Mouse (Mus musculus) kidney, postnatal 0 days (tissue): ENCODE measurements around the gene Tmcc3. TPM values are rescaled to one million over a fixed set of nuclear protein-coding genes. Genes with fewer than 3 reads are reported as not detected.

Experiments
- ATAC-seq: fragments of 200-750 bp; cut with Nextera tagmentation; replicated peaks from 2 replicates; pipeline ENCODE4 v1.8.0; 2017; ENCODE audit warnings: low read depth, moderate number of reproducible peaks, moderate TSS enrichment, moderate library complexity; ENCODE audit not compliant: low FRiP score
- DNase-seq: peaks from one replicate; pipeline ENCODE4 v3.0.0-alpha.2; 2016; ENCODE audit warnings: low spot score
- H3K27ac ChIP-seq: fragments of 300-500 bp; sonication (generic); 2 replicates; pipeline ENCODE4 v1.5.1; 2014; ENCODE audit warnings: mild to moderate bottlenecking
- H3K27me3 ChIP-seq: fragments of 300-500 bp; sonication (generic); 2 replicates; pipeline ENCODE4 v1.6.1; 2014; ENCODE audit warnings: low read length, mixed read lengths; ENCODE audit not compliant: insufficient read depth
- H3K36me3 ChIP-seq: fragments of 300-500 bp; sonication (generic); 2 replicates; pipeline ENCODE4 v1.6.1; 2014; ENCODE audit warnings: low read length, mixed read lengths; ENCODE audit not compliant: insufficient read depth
- H3K4me1 ChIP-seq: fragments of 300-500 bp; sonication (generic); replicated peaks from 2 replicates; pipeline ENCODE4 v1.6.1; 2014; ENCODE audit warnings: antibody characterized with exemption, low read length, mixed read lengths; ENCODE audit not compliant: insufficient read depth
- H3K4me2 ChIP-seq: fragments of 300-500 bp; sonication (generic); 2 replicates; pipeline ENCODE4 v1.6.1; 2014; ENCODE audit warnings: mild to moderate bottlenecking, low read length, moderate library complexity, mixed read lengths
- H3K4me3 ChIP-seq: fragments of 300-500 bp; sonication (generic); replicated peaks from 2 replicates; pipeline ENCODE4 v1.5.1; 2014; ENCODE audit warnings: low read depth, low read length
- H3K9ac ChIP-seq: fragments of 300-500 bp; sonication (generic); 2 replicates; pipeline ENCODE4 v1.6.1; 2014; ENCODE audit warnings: low read depth, low read length
- H3K9me3 ChIP-seq: fragments of 300-500 bp; sonication (generic); replicated peaks from 2 replicates; pipeline ENCODE4 v1.6.1; 2016; ENCODE audit warnings: low read length, inconsistent platforms, mixed read lengths
- CTCF ChIP-seq: IDR thresholded peaks from 2 replicates; pipeline ENCODE4 v1.5.1; 2016; ENCODE audit warnings: antibody characterized with exemption, low read depth, mild to moderate bottlenecking, moderate library complexity
- WGBS: fragments of 180-500 bp; shearing (Covaris S2); extraction: QIAGEN DNeasy Blood & Tissue Kit; methylation state at CpG from one replicate; pipeline ENCODE4 v1.1.7; 2014; 5-methylcytosine and 5-hydroxymethylcytosine counted together
- polyA plus RNA-seq: library from polyadenylated mRNA; unstranded; fragments of >200 nt; fragmentation: Nextera tagmentation; extraction: Ambion mirVana; gene quantifications from 2 replicates; pipeline ENCODE4 v1.2.1, GENCODE M21; 2015

The Tmcc3 gene
- polyA plus RNA-seq, 1 experiment from 2014 or later, result 7.9 TPM

GRCm38 (mm10) chr10:94515179-94515545 lies 203.4 kb downstream of the Tmcc3 start:
- WGBS, result under 1% methylated on average over 29 of the region's 34 CpGs
- peak; percentile 85 for ATAC-seq

GRCm38 (mm10) chr10:94515583-94515982 lies 203.8 kb downstream of the Tmcc3 start:
- TF ChIP-seq CTCF, result no peak
- Histone ChIP-seq H3K4me1 (no peaks in the 10 kb centered on the region), H3K4me3 (peak overlapping the region; percentile 81), H3K27me3 (no peaks in the 10 kb centered on the region), H3K36me3 (no peaks in the 10 kb centered on the region), H3K27ac (0 out of 2 replicates have a peak overlapping the region, but pooled peaks have one; percentile 73), H3K4me2 (peak overlapping the region; percentile 90), H3K9me3 (no peaks in the 10 kb centered on the region), H3K9ac (peak overlapping the region; percentile 74)
- DNase-seq, result no peak
- ATAC-seq, result no peak; the same call in 1 of the 2 replicates
- WGBS, result 2% methylated on average over 10 of the region's 10 CpGs

More at GRCm38 (mm10) chr10:94515179-94515545, 203.4 kb downstream of the Tmcc3 start:
- Histone ChIP-seq H3K9me3 (no peaks in the 10 kb centered on the region), H3K4me1 (no peaks in the 10 kb centered on the region), H3K4me3 (peak overlapping the region; percentile 81), H3K4me2 (peak overlapping the region; percentile 90), H3K36me3 (no peaks in the 10 kb centered on the region), H3K27ac (peak overlapping the region; percentile 73), H3K9ac (peak overlapping the region; percentile 74), H3K27me3 (no peaks in the 10 kb centered on the region)
- peak; percentile 81 for DNase-seq
- peak; percentile 64 for TF ChIP-seq CTCF

- no peaks in the 10 kb centered on the region for H3K36me3 ChIP-seq
- H3K27ac ChIP-seq, result no peak overlapping the region
- H3K9ac ChIP-seq, result no peak overlapping the region
- H3K4me2 ChIP-seq, result peak overlapping the region; percentile 27
- no peaks in the 10 kb centered on the region for H3K27me3 ChIP-seq
- no peaks in the 10 kb centered on the region for H3K4me1 ChIP-seq
- 60% methylated on average over 7 of the region's 7 CpGs for WGBS
- no peak for DNase-seq
- no peak for ATAC-seq
- no peak for TF ChIP-seq CTCF
- no peaks in the 10 kb centered on the region for H3K9me3 ChIP-seq
- H3K4me3 ChIP-seq, result no peak overlapping the region
These were observed 208.1 kb downstream of the Tmcc3 start for GRCm38 (mm10) chr10:94519887-94520286.

- DNase-seq (no peak), ATAC-seq (no peak)
- H3K4me1 ChIP-seq, result no peaks in the 10 kb centered on the region
- no peak overlapping the region for H3K9ac ChIP-seq
- peak overlapping the region; percentile 27 for H3K4me2 ChIP-seq
- H3K36me3 ChIP-seq, result no peaks in the 10 kb centered on the region
- no peak overlapping the region for H3K27ac ChIP-seq
- no peak for TF ChIP-seq CTCF
- no peaks in the 10 kb centered on the region for H3K9me3 ChIP-seq
- no peak overlapping the region for H3K4me3 ChIP-seq
- WGBS, result 57% methylated on average over 17 of the region's 17 CpGs
- no peaks in the 10 kb centered on the region for H3K27me3 ChIP-seq
These were observed 208.8 kb downstream of the Tmcc3 start for GRCm38 (mm10) chr10:94520306-94521106.

GRCm38 (mm10) chr10:94521107-94521401 lies 209.3 kb downstream of the Tmcc3 start:
- ATAC-seq, result no peak
- H3K9me3 ChIP-seq, result no peaks in the 10 kb centered on the region
- no peak overlapping the region for H3K4me3 ChIP-seq
- H3K4me2 ChIP-seq, result no peak overlapping the region
- no peak overlapping the region for H3K9ac ChIP-seq
- no peaks in the 10 kb centered on the region for H3K4me1 ChIP-seq
- no peaks in the 10 kb centered on the region for H3K27me3 ChIP-seq
- DNase-seq, result peak; percentile 59
- H3K27ac ChIP-seq, result no peak overlapping the region
- H3K36me3 ChIP-seq, result no peaks in the 10 kb centered on the region
- no peak for TF ChIP-seq CTCF
- 58% methylated on average over 3 of the region's 3 CpGs for WGBS

- H3K36me3 ChIP-seq, result no peaks in the 10 kb centered on the region
- H3K4me2 ChIP-seq, result no peak overlapping the region
- no peak for TF ChIP-seq CTCF
- DNase-seq (no peak), ATAC-seq (no peak)
- H3K27me3 ChIP-seq, result no peaks in the 10 kb centered on the region
- H3K4me3 ChIP-seq, result no peak overlapping the region
- 40% methylated on average over 10 of the region's 10 CpGs for WGBS
- H3K4me1 ChIP-seq, result no peaks in the 10 kb centered on the region
- H3K27ac ChIP-seq, result no peak overlapping the region
- no peaks in the 10 kb centered on the region for H3K9me3 ChIP-seq
- H3K9ac ChIP-seq, result no peak overlapping the region
These were observed 210.0 kb downstream of the Tmcc3 start for GRCm38 (mm10) chr10:94521776-94522175.
